Mouse (Mus musculus): ENCODE data around the gene Cdkn2d. TPM values are rescaled to one million over a fixed set of nuclear protein-coding genes. Genes with fewer than 3 reads are reported as not detected.
A peak's percentile ranks its signal among the peaks of the same experiment; 100 is the strongest.
"Not testable (repeated sequence)": the region's sequence is repeated elsewhere in the genome, so short reads cannot be mapped to it uniquely, and the experiment has no call there.

The Cdkn2d gene
- polyA plus RNA-seq, 1 experiment from 2014 or later, result 125 TPM

GRCm38 (mm10) chr9:21275013-21275710 lies 16.0 kb downstream of the Cdkn2d start:
- H3K4me2 ChIP-seq (ENCODE audit: low read depth, low read length), result no peak overlapping the region
- peaks cover 93% of the 10 kb centered on the region for H3K36me3 ChIP-seq (ENCODE audit: control insufficient read depth, insufficient read depth, low read length)
- no peaks in the 10 kb centered on the region for H3K9me3 ChIP-seq (ENCODE audit: control insufficient read depth, low read length)
- ATAC-seq (ENCODE audit: low read depth), result no peak
- H3K27me3 ChIP-seq (ENCODE audit: control insufficient read depth, insufficient read depth, low read length), result no peaks in the 10 kb centered on the region
- H3K4me1 ChIP-seq (ENCODE audit: control insufficient read depth, insufficient read depth, low read length), result no peaks in the 10 kb centered on the region
- no peak overlapping the region for H3K27ac ChIP-seq (ENCODE audit: low read depth, low read length)
- 92% methylated on average over 7 of the region's 7 CpGs for WGBS
- H3K9ac ChIP-seq (replicated peaks; ENCODE audit: low read depth, low read length), result no peak overlapping the region
- no peak overlapping the region for H3K4me3 ChIP-seq (ENCODE audit: low read depth, low read length)

DNA sequence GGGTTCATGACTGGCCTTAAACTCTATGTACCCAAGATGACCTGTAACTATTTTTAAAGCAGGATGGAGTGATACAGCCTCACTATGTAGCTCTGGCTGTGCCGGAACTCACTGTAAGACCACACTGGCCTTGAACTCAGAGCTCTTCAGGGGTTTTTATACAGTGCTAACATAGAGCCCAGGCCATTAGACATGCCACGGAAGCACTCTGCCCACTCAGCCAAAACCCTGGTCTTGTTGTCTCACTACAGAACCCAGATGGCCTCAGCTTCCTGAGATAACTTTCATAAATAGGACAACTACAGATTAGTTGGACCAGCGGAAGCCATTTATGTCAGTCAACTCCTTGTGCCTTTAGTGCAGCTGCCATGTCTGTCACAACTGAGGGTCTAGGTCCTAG lies 16.9 kb downstream of the Cdkn2d start:
- Histone ChIP-seq H3K9me3 (ENCODE audit: control insufficient read depth, low read length) (no peaks in the 10 kb centered on the region), H3K4me3 (ENCODE audit: low read depth, low read length) (no peak overlapping the region), H3K9ac (replicated peaks; ENCODE audit: low read depth, low read length) (no peak overlapping the region), H3K4me1 (ENCODE audit: control insufficient read depth, insufficient read depth, low read length) (no peaks in the 10 kb centered on the region), H3K36me3 (ENCODE audit: control insufficient read depth, insufficient read depth, low read length) (peaks cover 90% of the 10 kb centered on the region), H3K27me3 (ENCODE audit: control insufficient read depth, insufficient read depth, low read length) (no peaks in the 10 kb centered on the region), H3K27ac (ENCODE audit: low read depth, low read length) (no peak overlapping the region), H3K4me2 (ENCODE audit: low read depth, low read length) (no peak overlapping the region)
- WGBS, result 94% methylated on average over 3 of the region's 3 CpGs
- ATAC-seq (ENCODE audit: low read depth), result no peak

- Histone ChIP-seq H3K4me2 (ENCODE audit: low read depth, low read length) (no peak overlapping the region), H3K27me3 (ENCODE audit: control insufficient read depth, insufficient read depth, low read length) (no peaks in the 10 kb centered on the region), H3K9ac (replicated peaks; ENCODE audit: low read depth, low read length) (no peak overlapping the region), H3K27ac (ENCODE audit: low read depth, low read length) (no peak overlapping the region), H3K9me3 (ENCODE audit: control insufficient read depth, low read length) (no peaks in the 10 kb centered on the region), H3K36me3 (ENCODE audit: control insufficient read depth, insufficient read depth, low read length) (peaks cover 87% of the 10 kb centered on the region), H3K4me3 (ENCODE audit: low read depth, low read length) (no peak overlapping the region), H3K4me1 (ENCODE audit: control insufficient read depth, insufficient read depth, low read length) (no peaks in the 10 kb centered on the region)
- no peak for ATAC-seq (ENCODE audit: low read depth)
- WGBS, result 82% methylated on average over 7 of the region's 7 CpGs
Observed at GRCm38 (mm10) chr9:21273520-21274228, 17.5 kb downstream of the Cdkn2d start.

DNA sequence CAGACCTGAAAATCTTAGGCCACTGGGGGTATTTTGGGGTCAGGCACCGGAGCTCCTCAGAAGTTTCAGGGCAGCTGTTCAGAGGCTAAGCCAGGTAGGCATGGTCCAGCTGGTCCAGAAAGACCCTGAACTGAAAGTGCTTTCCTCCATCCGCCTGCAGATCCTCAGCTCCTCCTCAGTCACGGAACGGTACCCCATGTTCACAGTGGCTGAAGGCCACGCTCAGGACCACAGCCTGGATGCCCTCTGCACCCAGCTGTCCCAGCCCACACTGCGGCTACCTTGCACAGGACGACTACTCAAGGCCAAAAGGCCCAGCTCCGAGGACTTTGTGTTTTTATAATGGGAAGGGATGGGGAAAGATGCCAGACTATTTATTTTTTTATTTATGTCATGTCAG lies 18.1 kb downstream of the Cdkn2d start:
- no peaks in the 10 kb centered on the region for H3K27me3 ChIP-seq (ENCODE audit: control insufficient read depth, insufficient read depth, low read length)
- H3K36me3 ChIP-seq (ENCODE audit: control insufficient read depth, insufficient read depth, low read length), result peaks cover 87% of the 10 kb centered on the region
- 87% methylated on average over 8 of the region's 8 CpGs for WGBS
- no peaks in the 10 kb centered on the region for H3K4me1 ChIP-seq (ENCODE audit: control insufficient read depth, insufficient read depth, low read length)
- no peaks in the 10 kb centered on the region for H3K9me3 ChIP-seq (ENCODE audit: control insufficient read depth, low read length)
- H3K4me2 ChIP-seq (ENCODE audit: low read depth, low read length), result no peak overlapping the region
- H3K27ac ChIP-seq (ENCODE audit: low read depth, low read length), result no peak overlapping the region
- ATAC-seq (ENCODE audit: low read depth), result no peak
- no peak overlapping the region for H3K4me3 ChIP-seq (ENCODE audit: low read depth, low read length)
- no peak overlapping the region for H3K9ac ChIP-seq (replicated peaks; ENCODE audit: low read depth, low read length)

DNA sequence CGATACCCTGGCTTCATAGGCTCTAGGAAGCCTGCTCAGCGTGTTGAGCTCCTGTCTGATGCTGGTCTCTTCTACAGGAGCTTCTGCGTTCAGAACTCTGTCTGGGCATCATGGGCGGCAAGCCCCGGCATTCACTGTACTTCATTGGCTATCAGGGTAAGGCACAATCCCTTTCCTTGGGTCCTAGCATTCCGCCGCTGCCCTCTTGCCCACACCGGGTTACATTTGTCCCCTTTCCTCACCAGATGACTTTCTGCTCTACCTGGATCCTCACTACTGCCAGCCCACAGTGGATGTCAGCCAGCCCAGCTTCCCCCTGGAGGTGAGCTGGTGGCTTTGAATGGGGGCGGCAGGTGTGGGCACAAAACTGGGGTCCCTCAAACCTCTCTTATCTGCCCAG lies 18.8 kb downstream of the Cdkn2d start:
- ATAC-seq (ENCODE audit: low read depth), result no peak
- Histone ChIP-seq H3K27me3 (ENCODE audit: control insufficient read depth, insufficient read depth, low read length) (no peaks in the 10 kb centered on the region), H3K9me3 (ENCODE audit: control insufficient read depth, low read length) (no peaks in the 10 kb centered on the region), H3K9ac (replicated peaks; ENCODE audit: low read depth, low read length) (no peak overlapping the region), H3K27ac (ENCODE audit: low read depth, low read length) (no peak overlapping the region), H3K4me3 (ENCODE audit: low read depth, low read length) (no peak overlapping the region), H3K4me2 (ENCODE audit: low read depth, low read length) (no peak overlapping the region), H3K4me1 (ENCODE audit: control insufficient read depth, insufficient read depth, low read length) (no peaks in the 10 kb centered on the region), H3K36me3 (ENCODE audit: control insufficient read depth, insufficient read depth, low read length) (peaks cover 80% of the 10 kb centered on the region)
- WGBS, result 96% methylated on average over 9 of the region's 9 CpGs

- H3K4me2 ChIP-seq (ENCODE audit: low read depth, low read length); H3K4me3 ChIP-seq (ENCODE audit: low read depth, low read length); H3K27ac ChIP-seq (ENCODE audit: low read depth, low read length); H3K9me3 ChIP-seq (ENCODE audit: control insufficient read depth, low read length); H3K27me3 ChIP-seq (ENCODE audit: control insufficient read depth, insufficient read depth, low read length); ATAC-seq (ENCODE audit: low read depth); H3K9ac ChIP-seq (replicated peaks; ENCODE audit: low read depth, low read length): not testable (repeated sequence)
- WGBS, result 92% methylated on average over 5 of the region's 5 CpGs
- Histone ChIP-seq H3K36me3 (ENCODE audit: control insufficient read depth, insufficient read depth, low read length) (peaks cover 55% of the 10 kb centered on the region), H3K4me1 (ENCODE audit: control insufficient read depth, insufficient read depth, low read length) (peaks cover 15% of the 10 kb centered on the region)
Observed at GRCm38 (mm10) chr9:21269590-21269989, 21.6 kb downstream of the Cdkn2d start.

GRCm38 (mm10) chr9:21268305-21268704 lies 22.9 kb downstream of the Cdkn2d start:
- Histone ChIP-seq H3K4me2 (ENCODE audit: low read depth, low read length) (no peak overlapping the region), H3K4me1 (ENCODE audit: control insufficient read depth, insufficient read depth, low read length) (peaks cover 18% of the 10 kb centered on the region), H3K36me3 (ENCODE audit: control insufficient read depth, insufficient read depth, low read length) (peaks cover 43% of the 10 kb centered on the region), H3K9me3 (ENCODE audit: control insufficient read depth, low read length) (no peaks in the 10 kb centered on the region), H3K9ac (replicated peaks; ENCODE audit: low read depth, low read length) (no peak overlapping the region), H3K27me3 (ENCODE audit: control insufficient read depth, insufficient read depth, low read length) (no peaks in the 10 kb centered on the region), H3K27ac (ENCODE audit: low read depth, low read length) (no peak overlapping the region), H3K4me3 (ENCODE audit: low read depth, low read length) (no peak overlapping the region)
- 96% methylated on average over 16 of the region's 16 CpGs for WGBS
- no peak for ATAC-seq (ENCODE audit: low read depth)

DNA sequence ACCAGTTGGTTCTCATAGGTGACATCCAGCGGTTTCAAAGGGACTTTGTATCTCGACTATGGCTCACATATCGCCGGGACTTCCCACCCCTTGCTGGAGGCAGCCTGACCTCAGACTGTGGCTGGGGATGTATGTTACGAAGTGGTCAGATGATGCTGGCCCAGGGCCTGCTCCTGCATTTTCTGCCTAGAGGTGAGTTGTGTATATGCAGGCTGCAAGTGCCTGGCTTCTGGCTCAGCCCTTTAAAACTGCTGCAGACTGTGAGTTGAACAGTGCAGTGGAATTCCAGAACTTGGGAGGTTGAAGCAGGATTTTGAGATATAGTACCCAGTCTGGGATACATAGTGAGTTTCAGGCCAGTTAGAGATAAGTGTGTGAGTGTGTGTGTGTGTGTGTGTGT lies 24.3 kb downstream of the Cdkn2d start:
- no peak overlapping the region for H3K4me2 ChIP-seq (ENCODE audit: low read depth, low read length)

DNA sequence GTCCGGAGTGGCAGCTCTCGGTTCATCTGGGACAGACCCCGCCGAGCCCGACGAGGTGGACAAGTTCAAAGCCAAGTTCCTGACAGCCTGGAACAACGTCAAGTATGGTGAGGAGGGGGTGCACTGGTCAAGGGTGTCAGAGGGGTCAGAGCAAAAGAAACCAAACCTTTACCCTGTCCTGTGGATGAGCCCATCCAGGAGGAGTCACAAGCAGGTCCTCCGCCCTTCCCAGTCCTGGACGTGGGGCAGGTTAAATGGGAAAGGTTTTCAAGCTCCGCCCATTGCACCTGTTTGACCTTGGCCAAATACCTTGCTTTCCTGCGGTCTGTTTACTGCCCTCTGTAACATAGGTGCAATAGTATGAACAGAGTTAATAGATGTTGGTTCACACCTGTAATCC lies 25.6 kb downstream of the Cdkn2d start:
- Histone ChIP-seq H3K9ac (replicated peaks; ENCODE audit: low read depth, low read length) (peak overlapping the region; percentile 81), H3K27me3 (ENCODE audit: control insufficient read depth, insufficient read depth, low read length) (no peaks in the 10 kb centered on the region), H3K9me3 (ENCODE audit: control insufficient read depth, low read length) (no peaks in the 10 kb centered on the region), H3K4me1 (ENCODE audit: control insufficient read depth, insufficient read depth, low read length) (peaks cover 18% of the 10 kb centered on the region), H3K4me3 (ENCODE audit: low read depth, low read length) (peak overlapping the region; percentile 94), H3K27ac (ENCODE audit: low read depth, low read length) (peak overlapping the region; percentile 34; the same call in 1 of the 2 replicates), H3K4me2 (ENCODE audit: low read depth, low read length) (peak overlapping the region; percentile 88), H3K36me3 (ENCODE audit: control insufficient read depth, insufficient read depth, low read length) (peaks cover 16% of the 10 kb centered on the region)
- WGBS, result 6% methylated on average over 11 of the region's 11 CpGs
- ATAC-seq (ENCODE audit: low read depth), result peak; percentile 45

More for the DNA sequence above, 24.3 kb downstream of the Cdkn2d start:
- Histone ChIP-seq H3K27ac (ENCODE audit: low read depth, low read length) (no peak overlapping the region), H3K27me3 (ENCODE audit: control insufficient read depth, insufficient read depth, low read length) (no peaks in the 10 kb centered on the region), H3K36me3 (ENCODE audit: control insufficient read depth, insufficient read depth, low read length) (peaks cover 29% of the 10 kb centered on the region), H3K4me1 (ENCODE audit: control insufficient read depth, insufficient read depth, low read length) (peaks cover 18% of the 10 kb centered on the region), H3K9me3 (ENCODE audit: control insufficient read depth, low read length) (no peaks in the 10 kb centered on the region), H3K9ac (replicated peaks; ENCODE audit: low read depth, low read length) (no peak overlapping the region), H3K4me3 (ENCODE audit: low read depth, low read length) (no peak overlapping the region)
- 86% methylated on average over 5 of the region's 5 CpGs for WGBS
- no peak for ATAC-seq (ENCODE audit: low read depth)
